Comparison of ENCODE assay signal across 8 mouse cellular contexts in the genomic region with DNA sequence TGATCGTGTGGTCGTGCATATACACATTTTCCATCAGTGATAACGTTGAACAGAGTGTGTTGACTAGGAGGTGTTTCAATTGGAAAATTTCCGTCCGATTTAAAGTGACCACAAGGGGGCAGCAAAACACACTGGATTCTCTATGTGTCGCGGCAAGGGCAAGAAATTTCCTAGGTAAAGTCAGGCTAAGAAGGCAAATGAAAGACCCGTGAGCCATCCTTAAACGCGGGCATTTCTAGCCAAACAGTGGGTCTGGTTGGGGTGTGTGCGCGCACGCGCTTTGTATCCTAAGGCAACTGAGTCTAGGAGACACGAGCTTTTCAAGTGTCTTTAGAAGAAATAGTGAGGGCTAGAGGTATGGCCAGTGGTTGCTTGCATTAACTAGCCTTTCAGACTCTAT.
DNase-seq lines count a peak whose midpoint lies in the region; ATAC-seq and TF ChIP-seq lines count a peak whose summit lies in the region.

No protein-coding gene starts in this region.

- H3K27ac ChIP-seq in hindbrain, embryonic 10.5 days, result no peak overlapping the region
- no peak overlapping the region for H3K27ac ChIP-seq in lung, postnatal 0 days (ENCODE audit: low read length)

- peak; percentile 87 for TF ChIP-seq CTCF in lung, postnatal 0 days (IDR thresholded peaks at IDR 0.05)

- 0 out of 2 replicates have a peak, but pooled peaks cover 5% of the 10 kb centered on the region for H3K9me3 ChIP-seq in hindbrain, embryonic 10.5 days
- no peaks in the 10 kb centered on the region for H3K9me3 ChIP-seq in lung, postnatal 0 days (ENCODE audit: low read length)

- TF ChIP-seq EP300 in lung, postnatal 0 days (IDR thresholded peaks at IDR 0.05), result no peak

- peak overlapping the region; percentile 42 for H3K4me2 ChIP-seq in lung, postnatal 0 days (replicated peaks; ENCODE audit: low read depth, low read length)

- peak; percentile 52 for DNase-seq in MN1 (ENCODE audit: low spot score)
- peak; percentile 61 for DNase-seq in cerebellum, adult 8-10 months
- peak; percentile 70 for DNase-seq in hindbrain, embryonic 10.5 days (ENCODE audit: low spot score)
- DNase-seq in layer of hippocampus, adult 9-11 months, result peak; percentile 67
- peak; percentile 77 for DNase-seq in lung, postnatal 0 days (ENCODE audit: low spot score)
- DNase-seq in ovary, postnatal 14 days (ENCODE audit: low spot score), result peak; percentile 66
- peak; percentile 64 for DNase-seq in thymus, postnatal 14 days

- H3K27me3 ChIP-seq in hindbrain, embryonic 10.5 days (ENCODE audit: insufficient read depth, poor library complexity, severe bottlenecking), result no peaks in the 10 kb centered on the region
- H3K27me3 ChIP-seq in lung, postnatal 0 days (replicated peaks; ENCODE audit: insufficient read depth, low read length), result no peaks in the 10 kb centered on the region

- no peak overlapping the region for H3K9ac ChIP-seq in lung, postnatal 0 days (replicated peaks; ENCODE audit: low read depth)

- 0 out of 2 replicates have a peak, but pooled peaks cover 3% of the 10 kb centered on the region for H3K4me1 ChIP-seq in hindbrain, embryonic 10.5 days (replicated peaks)
- no peaks in the 10 kb centered on the region for H3K4me1 ChIP-seq in lung, postnatal 0 days (ENCODE audit: insufficient read depth, low read depth, low read length)

- peak; percentile 97 for ATAC-seq in frontal cortex, adult (ENCODE audit: low TSS enrichment)
- ATAC-seq in lung, postnatal 0 days, result no peak

- H3K36me3 ChIP-seq in hindbrain, embryonic 10.5 days, result no peaks in the 10 kb centered on the region
- H3K36me3 ChIP-seq in lung, postnatal 0 days (ENCODE audit: insufficient read depth, low read length), result no peaks in the 10 kb centered on the region

- 0 out of 2 replicates have a peak overlapping the region, but pooled peaks have one; percentile 29 for H3K4me3 ChIP-seq in hindbrain, embryonic 10.5 days
- no peak overlapping the region; the same call in 1 of the 2 replicates for H3K4me3 ChIP-seq in lung, postnatal 0 days (ENCODE audit: low read depth, low read length)

- 15% methylated on average over 15 of the region's 15 CpGs for WGBS in hindbrain, embryonic 10.5 days
- 5% methylated on average over 15 of the region's 15 CpGs for WGBS in lung, postnatal 0 days
